Mouse (Mus musculus): ENCODE data around the gene Gmpr. TPM values are rescaled to one million over a fixed set of nuclear protein-coding genes. Genes with fewer than 3 reads are reported as not detected.

The Gmpr gene
- total RNA-seq, 2 experiments from 2014 or later = 63.7 to 66.9 TPM

- Histone ChIP-seq H3K4me3 (no peak overlapping the region), H3K27ac (no peak overlapping the region; the same call in 1 of the 2 replicates)
- no peak for TF ChIP-seq CTCF (conservative IDR thresholded peaks at IDR 0.05)
- no peak for DNase-seq (ENCODE audit: low spot score in 2 of 2)
These were observed 93.2 kb downstream of the Gmpr start for GRCm38 (mm10) chr13:45600443-45600842.

Other genes starting within 250 kb of the Gmpr start
- gene Mylip, start 117.7 kb upstream of the Gmpr start, total RNA-seq (2021) = 10 to 100 TPM; 18.8 to 21.0 TPM

Data from layer of hippocampus, adult 2 months (tissue).